Mouse (Mus musculus) cortical plate, adult 2 months (tissue): ENCODE measurements around the gene Mei1. TPM values are rescaled to one million over a fixed set of nuclear protein-coding genes. Genes with fewer than 3 reads are reported as not detected.

ENCODE experiments used
- H3K27ac ChIP-seq: fragments of 200-500 bp; 2 replicates; pipeline ENCODE4 v1.5.1; 2012; ENCODE audit warnings: low read length, control low read depth, inconsistent platforms; ENCODE audit not compliant: insufficient read depth
- H3K4me1 ChIP-seq: fragments of 200-500 bp; 2 replicates; pipeline ENCODE4 v1.6.1; 2011; ENCODE audit warnings: low read length; ENCODE audit not compliant: control insufficient read depth, insufficient read depth
- H3K4me3 ChIP-seq: fragments of 200-500 bp; 2 replicates; pipeline ENCODE4 v1.5.1; 2011; ENCODE audit warnings: mild to moderate bottlenecking, low read length, control low read depth; ENCODE audit not compliant: insufficient read depth
- CTCF ChIP-seq: fragments of 200-500 bp; IDR thresholded peaks from 2 replicates; pipeline ENCODE4 v1.5.1; 2011; ENCODE audit warnings: mild to moderate bottlenecking, control low read depth, low read length; ENCODE audit not compliant: insufficient read depth; ENCODE audit errors: extremely low read depth
- POLR2A ChIP-seq: fragments of 200-500 bp; IDR thresholded peaks from 2 replicates; pipeline ENCODE4 v1.6.1; 2011; ENCODE audit warnings: mild to moderate bottlenecking, low read length, control low read depth; ENCODE audit not compliant: insufficient read depth; ENCODE audit errors: extremely low read depth
- polyA plus RNA-seq: library from polyadenylated mRNA; depleted of rRNA; stranded (reverse); fragments of >200 nt; gene quantifications from 2 replicates; pipeline ENCODE4 v1.2.3, GENCODE M21; 2012

The Mei1 gene
- polyA plus RNA-seq, 1 experiment = 6.1 TPM

DNA sequence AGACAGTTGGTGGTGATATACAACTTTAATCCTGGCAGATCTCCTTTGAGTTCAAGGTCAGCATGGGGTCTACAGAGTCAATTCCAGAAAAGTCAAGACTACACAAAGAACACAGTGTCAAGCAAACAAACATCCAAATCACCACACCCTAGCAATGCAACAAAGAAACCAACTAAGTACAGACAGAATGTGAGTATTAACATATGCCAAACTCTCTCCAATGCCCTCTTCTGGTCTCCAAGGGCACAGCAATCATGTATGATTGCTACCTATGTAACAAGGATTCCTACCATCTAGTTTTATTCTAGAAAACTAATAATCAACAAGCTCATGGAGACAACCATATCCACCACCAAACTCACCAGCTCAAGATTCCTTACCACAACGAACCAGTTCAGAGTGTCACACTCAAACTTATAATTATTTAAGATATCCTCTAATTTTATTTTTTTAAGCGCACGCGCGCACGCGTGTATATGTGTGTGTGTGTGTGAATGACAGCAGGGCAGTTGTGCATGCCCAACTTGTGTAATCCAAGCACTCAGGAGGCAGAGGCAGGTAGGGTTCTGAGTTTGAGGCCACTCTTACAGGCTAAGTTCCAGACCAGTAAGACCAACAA lies 25.5 kb upstream of the Mei1 start:
- no peak overlapping the region for H3K27ac ChIP-seq
- H3K4me1 ChIP-seq = peaks cover 3% of the 10 kb centered on the region; the same call in 1 of the 2 replicates
- TF ChIP-seq CTCF = no peak
- TF ChIP-seq POLR2A = no peak
- H3K4me3 ChIP-seq = no peak overlapping the region

GRCm38 (mm10) chr15:82046246-82046891 lies 23.4 kb upstream of the Mei1 start:
- Histone ChIP-seq H3K27ac (no peak overlapping the region), H3K4me1 (peaks cover 3% of the 10 kb centered on the region; the same call in 1 of the 2 replicates), H3K4me3 (peak overlapping the region; percentile 84)
- TF ChIP-seq POLR2A = no peak
- TF ChIP-seq CTCF = no peak

DNA sequence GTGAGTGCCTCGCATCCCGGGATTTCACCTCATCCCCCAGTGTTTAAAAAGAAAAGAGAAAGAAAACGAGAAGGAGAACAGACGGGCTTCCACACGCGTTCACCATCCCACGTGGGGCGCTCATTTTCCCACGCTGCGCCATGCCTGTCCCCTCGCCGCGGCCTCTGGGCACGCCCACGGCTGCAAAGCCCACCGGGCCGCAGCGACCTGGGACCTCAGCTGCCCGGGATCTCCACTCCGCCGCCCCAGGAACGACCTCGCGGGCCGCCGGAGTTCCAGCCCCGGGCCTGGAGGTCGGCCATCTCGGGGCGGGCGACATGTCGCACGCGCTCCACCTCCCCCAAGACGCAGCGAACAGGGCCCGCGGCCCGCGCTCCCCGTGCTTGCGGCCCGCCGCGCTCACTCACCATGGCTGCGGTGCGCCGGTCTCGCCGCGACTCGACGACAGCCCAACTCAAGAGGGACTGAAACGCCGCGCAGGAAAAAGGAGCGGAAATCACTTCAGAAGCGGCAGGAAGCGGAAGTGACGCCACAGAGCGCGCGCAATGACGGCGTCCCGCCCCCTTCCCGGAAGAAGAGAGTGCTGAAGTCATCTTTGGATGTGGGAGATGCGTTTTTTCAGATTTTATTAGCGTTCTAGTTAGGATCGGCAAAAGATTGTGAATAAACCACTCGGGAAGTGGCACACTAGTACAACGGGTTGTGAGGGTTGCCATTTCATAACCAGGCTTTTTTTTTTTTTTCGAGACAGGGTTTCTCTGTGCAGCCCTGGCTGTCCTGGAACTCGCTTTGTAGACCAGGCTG lies 22.5 kb upstream of the Mei1 start, which contains the start of gene Snu13:
TSS of gene Snu13 (minus strand) at position 519 of the 804 bp plus-strand sequence.
- H3K27ac ChIP-seq = peak within 1 kb of the TSS; percentile 90
- H3K4me1 ChIP-seq = peaks cover 3% of the 10 kb centered on the region; the same call in 1 of the 2 replicates
- TF ChIP-seq POLR2A = peak; percentile 84
- no peak for TF ChIP-seq CTCF
- H3K4me3 ChIP-seq = peak within 1 kb of the TSS; percentile 84

GRCm38 (mm10) chr15:82052544-82052943 lies 17.3 kb upstream of the Mei1 start:
- Histone ChIP-seq H3K4me3 (no peak overlapping the region), H3K4me1 (no peaks in the 10 kb centered on the region), H3K27ac (no peak overlapping the region)
- no peak for TF ChIP-seq POLR2A
- no peak for TF ChIP-seq CTCF

GRCm38 (mm10) chr15:82058719-82059201 lies 11.0 kb upstream of the Mei1 start, which contains the start of gene 4930407I10Rik:
4930407I10Rik (plus strand) TSS chr15:82059151.
- no peak within 1 kb of the TSS for H3K27ac ChIP-seq
- no peaks in the 10 kb centered on the region for H3K4me1 ChIP-seq
- no peak within 1 kb of the TSS for H3K4me3 ChIP-seq
- no peak for TF ChIP-seq POLR2A
- no peak for TF ChIP-seq CTCF

DNA sequence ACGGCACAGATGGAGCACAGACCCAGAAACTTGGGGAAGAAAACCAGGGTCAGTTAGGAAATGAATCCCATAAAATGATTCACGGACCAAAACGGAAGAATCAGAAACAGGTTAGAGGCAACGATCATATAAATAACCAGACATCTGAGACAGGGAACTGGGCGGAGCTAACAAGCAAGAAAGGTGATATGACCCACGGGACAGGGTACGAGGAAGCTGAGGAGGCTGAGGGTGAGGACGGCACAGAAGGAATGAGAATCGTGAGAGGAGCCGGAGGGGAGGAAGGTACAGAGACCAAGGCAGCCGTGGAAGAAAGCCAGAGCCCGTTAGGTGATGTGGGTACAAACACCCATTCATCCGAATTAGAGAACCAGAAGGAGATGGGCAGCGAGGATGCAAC lies 5.9 kb upstream of the Mei1 start:
- H3K4me3 ChIP-seq = no peak overlapping the region
- no peaks in the 10 kb centered on the region for H3K4me1 ChIP-seq
- no peak for TF ChIP-seq POLR2A
- no peak for TF ChIP-seq CTCF
- H3K27ac ChIP-seq = no peak overlapping the region

DNA sequence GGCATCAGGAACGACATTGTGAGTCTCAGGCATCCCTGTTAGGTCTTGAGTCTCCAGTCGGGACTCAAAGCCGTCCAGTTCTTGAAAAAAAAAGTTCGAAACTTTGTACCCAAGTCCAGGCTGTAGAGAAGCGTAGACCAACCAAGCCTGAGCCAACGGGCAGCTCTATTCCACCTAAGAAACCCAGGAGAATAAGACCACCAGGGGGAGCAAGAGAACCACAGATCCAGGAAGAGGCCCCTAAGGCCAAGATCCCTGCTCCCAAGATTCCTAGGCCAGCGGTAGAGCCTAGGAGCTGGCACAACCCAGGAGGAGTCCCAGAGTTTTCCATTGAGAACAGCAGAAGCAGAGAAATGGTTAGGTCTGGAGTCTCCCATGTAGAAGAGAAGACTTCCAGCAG lies 4.3 kb upstream of the Mei1 start:
- TF ChIP-seq CTCF (peak; percentile 77), POLR2A (no peak)
- H3K27ac ChIP-seq = no peak overlapping the region
- H3K4me1 ChIP-seq = no peaks in the 10 kb centered on the region
- H3K4me3 ChIP-seq = no peak overlapping the region

GRCm38 (mm10) chr15:82071816-82072469 lies 2.1 kb downstream of the Mei1 start:
- no peak for TF ChIP-seq CTCF
- TF ChIP-seq POLR2A = no peak
- no peaks in the 10 kb centered on the region for H3K4me1 ChIP-seq
- H3K27ac ChIP-seq = no peak overlapping the region
- no peak overlapping the region for H3K4me3 ChIP-seq

DNA sequence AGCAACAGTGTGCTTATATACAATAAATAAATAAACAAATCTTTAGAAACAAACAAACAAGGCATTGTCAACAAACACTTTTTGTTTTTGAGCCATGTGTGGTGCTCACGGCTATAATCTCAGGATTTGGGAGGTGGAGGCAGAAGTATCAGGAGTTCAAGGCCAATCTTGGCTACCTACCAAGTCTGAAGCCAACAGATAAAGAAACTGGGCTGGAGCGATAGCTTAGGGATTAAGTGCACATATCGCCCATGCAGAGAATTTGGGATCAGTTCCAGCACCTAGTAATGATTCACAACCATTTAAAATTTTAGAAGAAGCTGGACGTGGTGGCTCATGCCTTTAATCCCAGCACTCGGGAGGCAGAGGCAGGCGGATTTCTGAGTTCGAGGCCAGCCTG lies 3.7 kb downstream of the Mei1 start:
- no peaks in the 10 kb centered on the region for H3K4me1 ChIP-seq
- no peak overlapping the region for H3K27ac ChIP-seq
- no peak overlapping the region for H3K4me3 ChIP-seq
- TF ChIP-seq POLR2A (no peak), CTCF (no peak)
